Mouse (Mus musculus) liver, embryonic 14.5 days (tissue): Measurements from ENCODE around the gene Gramd1b.

ENCODE experiments used
- CTCF ChIP-seq: IDR thresholded peaks from 2 replicates; pipeline ENCODE4 v1.5.1; 2016; ENCODE audit warnings: antibody characterized with exemption, low read depth, control low read depth
- EP300 ChIP-seq: IDR thresholded peaks from 2 replicates; pipeline ENCODE4 v1.6.1; 2016; ENCODE audit warnings: antibody characterized with exemption, low read depth

- TF ChIP-seq CTCF (no peak), EP300 (no peak)
Measured at GRCm38 (mm10) chr9:40505471-40506312, 25.5 kb downstream of the Gramd1b start.
